Mouse (Mus musculus) forebrain, embryonic 16.5 days (tissue): ENCODE measurements at regions not wholly inside any gene's neighbourhood (a gene's known extent, or its start where the extent isn't known, plus 50 kb on each side); places are given as distances from the start of the nearest gene placed in this dataset.

ENCODE experiments used
- ATAC-seq: fragments of 200-750 bp; cut with Nextera tagmentation; 2 replicates; pipeline ENCODE4 v1.8.0; 2017; ENCODE audit warnings: mild to moderate bottlenecking, moderate library complexity
- H3K27ac ChIP-seq: fragments of 300-500 bp; sonication (generic); 2 replicates; pipeline ENCODE4 v1.5.1; 2014; ENCODE audit warnings: low read length, control low read depth
- H3K27me3 ChIP-seq: fragments of 300-500 bp; sonication (generic); replicated peaks from 2 replicates; pipeline ENCODE4 v1.6.1; 2014; ENCODE audit warnings: low read length; ENCODE audit not compliant: control insufficient read depth, insufficient read depth
- H3K36me3 ChIP-seq: fragments of 300-500 bp; sonication (generic); 2 replicates; pipeline ENCODE4 v1.6.1; 2014; ENCODE audit not compliant: control insufficient read depth, insufficient read depth
- H3K4me1 ChIP-seq: fragments of 300-500 bp; sonication (generic); replicated peaks from 2 replicates; pipeline ENCODE4 v1.6.1; 2014; ENCODE audit warnings: low read length; ENCODE audit not compliant: control insufficient read depth, insufficient read depth
- H3K4me2 ChIP-seq: fragments of 300-500 bp; sonication (generic); 2 replicates; pipeline ENCODE4 v1.6.1; 2014; ENCODE audit warnings: mild to moderate bottlenecking, low read length, control low read depth
- H3K4me3 ChIP-seq: fragments of 300-500 bp; sonication (generic); replicated peaks from 2 replicates; pipeline ENCODE4 v1.5.1; 2014; ENCODE audit warnings: mild to moderate bottlenecking, low read length, control low read depth
- H3K9ac ChIP-seq: fragments of 300-500 bp; sonication (generic); replicated peaks from 2 replicates; pipeline ENCODE4 v1.6.1; 2014; ENCODE audit warnings: low read depth, low read length, control low read depth
- H3K9me3 ChIP-seq: fragments of 300-500 bp; sonication (generic); 2 replicates; pipeline ENCODE4 v1.6.1; 2016; ENCODE audit warnings: low read length; ENCODE audit not compliant: control insufficient read depth
- WGBS: fragments of 180-500 bp; shearing (Covaris S2); extraction: QIAGEN DNeasy Blood & Tissue Kit; methylation state at CpG from one replicate; pipeline ENCODE4 v1.1.7; 2014; 5-methylcytosine and 5-hydroxymethylcytosine counted together

DNA sequence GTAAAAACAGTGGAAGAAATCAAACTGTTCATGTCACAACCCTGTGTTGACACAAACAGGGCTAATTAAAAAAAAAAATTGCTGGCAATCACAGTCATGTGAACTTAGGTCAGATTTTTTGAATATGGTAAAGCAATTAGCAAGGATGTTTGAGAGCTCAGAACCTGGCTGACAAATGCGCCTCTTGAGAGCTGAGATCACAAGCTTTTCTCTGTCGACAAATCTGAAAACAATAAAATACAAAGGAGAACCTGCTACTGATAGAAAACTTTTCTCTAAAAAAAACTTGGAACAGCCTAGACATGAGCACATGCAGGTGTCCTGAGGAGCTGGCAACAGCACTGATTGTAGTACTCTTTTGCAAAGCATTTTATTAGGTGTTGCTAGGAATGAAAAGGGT lies 583.6 kb downstream of the Ptprc start:
- Histone ChIP-seq H3K4me1 (no peaks in the 10 kb centered on the region; the same call in 1 of the 2 replicates), H3K4me3 (no peak overlapping the region), H3K27ac (no peak overlapping the region), H3K27me3 (no peaks in the 10 kb centered on the region), H3K4me2 (no peak overlapping the region), H3K9me3 (no peaks in the 10 kb centered on the region), H3K9ac (no peak overlapping the region), H3K36me3 (no peaks in the 10 kb centered on the region)
- 32% methylated on average over 2 of the region's 2 CpGs for WGBS
- ATAC-seq = no peak

DNA sequence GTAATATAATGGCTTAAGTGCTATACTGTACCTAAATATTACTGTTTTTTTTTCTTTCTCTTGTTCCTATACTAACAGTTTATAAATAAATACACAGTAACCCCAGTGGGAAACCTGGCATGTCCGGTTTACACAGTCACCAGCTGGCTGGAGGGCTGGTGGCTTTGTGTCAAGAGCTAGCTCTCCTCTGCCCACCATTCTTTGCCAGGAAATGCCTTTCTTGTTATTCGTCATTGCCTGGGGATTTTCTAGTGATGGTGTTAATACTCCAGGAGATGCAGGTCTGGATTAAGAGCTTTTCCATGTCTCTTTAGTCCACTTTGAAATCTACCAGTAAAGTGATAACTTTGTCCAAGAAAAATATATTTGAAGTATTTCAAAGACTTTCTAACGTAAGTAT lies 584.2 kb downstream of the Ptprc start:
- no peak for ATAC-seq
- no peaks in the 10 kb centered on the region; the same call in 1 of the 2 replicates for H3K4me1 ChIP-seq
- H3K36me3 ChIP-seq = no peaks in the 10 kb centered on the region
- no peak overlapping the region for H3K9ac ChIP-seq
- 39% methylated on average over 3 of the region's 3 CpGs for WGBS
- no peak overlapping the region for H3K4me2 ChIP-seq
- no peaks in the 10 kb centered on the region for H3K27me3 ChIP-seq
- no peak overlapping the region for H3K4me3 ChIP-seq
- no peaks in the 10 kb centered on the region for H3K9me3 ChIP-seq
- no peak overlapping the region for H3K27ac ChIP-seq

DNA sequence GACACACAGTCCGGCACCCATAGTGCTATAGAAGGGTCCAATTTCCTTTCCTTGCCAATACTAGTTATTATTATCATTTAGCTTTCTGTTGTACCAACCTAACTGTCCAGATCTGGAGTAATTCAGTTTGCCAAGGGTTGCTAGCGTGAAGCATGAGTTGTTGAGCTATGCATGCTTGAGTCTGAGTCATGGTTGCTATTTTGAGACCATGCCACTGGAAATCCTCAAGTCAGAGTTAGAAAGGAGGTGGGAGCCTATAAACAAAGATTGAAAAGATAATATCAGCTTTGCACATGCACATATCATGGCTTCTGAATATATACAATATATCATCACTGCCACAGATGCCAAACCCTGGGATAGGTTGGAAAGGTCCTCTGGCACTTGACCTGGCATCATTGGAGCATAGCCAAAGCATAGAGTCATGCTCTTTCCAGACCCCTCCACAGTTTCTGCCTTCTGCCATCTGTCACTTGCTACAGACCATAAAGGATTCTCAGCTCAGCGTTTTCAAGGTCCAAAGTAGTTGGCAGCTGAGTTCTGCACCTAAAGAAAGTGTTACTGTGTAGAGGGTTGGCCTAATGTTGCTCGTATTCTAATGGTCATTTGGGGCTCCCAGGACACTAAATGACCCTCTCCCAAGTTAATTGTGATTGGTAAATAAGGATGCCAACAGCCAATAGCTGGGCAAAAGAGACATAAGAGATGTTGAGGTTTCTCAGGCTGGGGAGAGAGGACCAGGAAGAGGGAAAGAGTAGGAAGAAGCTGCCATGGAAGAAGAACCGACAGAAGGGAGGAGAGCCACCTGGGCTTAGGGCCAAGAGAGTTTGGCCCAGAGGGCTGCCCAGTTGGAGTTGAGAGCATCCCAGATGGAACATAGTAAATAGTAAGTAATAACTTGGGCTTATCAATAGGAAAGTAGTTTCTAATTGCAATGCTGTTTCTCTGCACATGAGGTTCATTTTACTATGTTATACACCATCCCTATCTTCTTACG lies 586.9 kb downstream of the Ptprc start:
- H3K36me3 ChIP-seq = no peaks in the 10 kb centered on the region
- no peaks in the 10 kb centered on the region for H3K9me3 ChIP-seq
- no peak overlapping the region for H3K9ac ChIP-seq
- peak; percentile 47; the same call in 1 of the 2 replicates for ATAC-seq
- no peaks in the 10 kb centered on the region; the same call in 1 of the 2 replicates for H3K4me1 ChIP-seq
- no peak overlapping the region for H3K4me3 ChIP-seq
- no peak overlapping the region for H3K27ac ChIP-seq
- no peaks in the 10 kb centered on the region for H3K27me3 ChIP-seq
- 74% methylated on average over 6 of the region's 6 CpGs for WGBS
- no peak overlapping the region for H3K4me2 ChIP-seq

DNA sequence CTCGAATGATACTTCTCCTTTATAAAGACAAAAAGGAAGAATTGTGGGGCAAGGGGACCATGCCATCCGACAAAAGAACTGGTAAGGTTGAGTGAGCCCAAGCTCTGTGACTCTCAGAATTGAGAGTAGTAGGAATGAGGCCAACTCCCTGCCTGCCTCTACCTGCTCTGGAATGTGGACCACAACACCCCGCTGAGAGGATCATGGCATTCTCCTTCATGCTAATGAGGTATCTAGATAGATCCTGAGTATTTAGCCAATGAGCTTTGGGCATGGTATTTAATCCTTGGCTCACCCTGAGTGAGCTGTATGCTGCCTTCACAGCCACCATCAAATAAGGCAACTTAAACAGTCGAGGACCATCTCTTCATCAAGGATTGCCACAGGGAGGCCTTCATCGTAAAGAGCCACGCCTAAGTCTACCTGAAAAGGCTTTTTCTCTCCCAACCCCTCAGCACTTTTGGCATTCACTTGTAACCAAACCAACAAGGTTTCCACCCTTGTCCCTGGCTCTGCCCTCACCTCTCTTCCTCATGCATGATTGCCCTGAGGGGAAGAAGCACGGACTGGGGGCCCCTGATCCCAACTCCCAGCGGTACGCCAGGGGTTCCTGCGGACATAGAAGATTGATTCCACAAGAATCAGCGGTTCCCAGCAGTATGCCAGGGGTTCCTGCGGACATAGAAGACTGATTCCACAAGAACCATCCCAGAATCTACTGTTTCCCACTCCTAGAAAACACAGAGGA lies 587.9 kb downstream of the Ptprc start:
- Histone ChIP-seq H3K27me3 (no peaks in the 10 kb centered on the region), H3K9ac (no peak overlapping the region), H3K4me2 (no peak overlapping the region), H3K9me3 (no peaks in the 10 kb centered on the region), H3K36me3 (no peaks in the 10 kb centered on the region), H3K4me3 (no peak overlapping the region), H3K27ac (no peak overlapping the region), H3K4me1 (no peaks in the 10 kb centered on the region; the same call in 1 of the 2 replicates)
- ATAC-seq = no peak
- WGBS = 90% methylated on average over 12 of the region's 12 CpGs

DNA sequence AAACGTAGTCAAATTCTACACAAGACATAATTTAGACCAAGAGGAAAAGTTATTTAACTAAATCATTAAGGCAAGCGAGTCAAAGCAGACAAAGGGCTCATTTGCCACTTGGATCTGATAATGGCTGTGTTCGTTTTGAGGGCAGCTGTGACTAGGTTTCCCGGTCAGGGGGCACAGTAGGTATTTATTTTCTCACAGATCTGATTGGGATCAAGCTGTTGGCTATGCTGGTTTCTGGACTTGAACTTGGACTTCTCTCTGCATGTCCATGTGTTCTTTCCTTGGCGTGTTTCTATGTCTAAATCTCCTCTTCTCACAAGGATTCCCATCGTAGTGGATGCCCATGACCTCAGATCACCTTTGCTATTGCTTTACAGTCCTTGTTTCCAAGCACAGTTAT lies 590.8 kb downstream of the Ptprc start:
- Histone ChIP-seq H3K4me2 (no peak overlapping the region), H3K27ac (no peak overlapping the region), H3K36me3 (no peaks in the 10 kb centered on the region), H3K27me3 (no peaks in the 10 kb centered on the region), H3K9me3 (no peaks in the 10 kb centered on the region), H3K9ac (no peak overlapping the region), H3K4me3 (no peak overlapping the region), H3K4me1 (no peaks in the 10 kb centered on the region; the same call in 1 of the 2 replicates)
- WGBS = 50% methylated on average over 6 of the region's 6 CpGs
- no peak for ATAC-seq

DNA sequence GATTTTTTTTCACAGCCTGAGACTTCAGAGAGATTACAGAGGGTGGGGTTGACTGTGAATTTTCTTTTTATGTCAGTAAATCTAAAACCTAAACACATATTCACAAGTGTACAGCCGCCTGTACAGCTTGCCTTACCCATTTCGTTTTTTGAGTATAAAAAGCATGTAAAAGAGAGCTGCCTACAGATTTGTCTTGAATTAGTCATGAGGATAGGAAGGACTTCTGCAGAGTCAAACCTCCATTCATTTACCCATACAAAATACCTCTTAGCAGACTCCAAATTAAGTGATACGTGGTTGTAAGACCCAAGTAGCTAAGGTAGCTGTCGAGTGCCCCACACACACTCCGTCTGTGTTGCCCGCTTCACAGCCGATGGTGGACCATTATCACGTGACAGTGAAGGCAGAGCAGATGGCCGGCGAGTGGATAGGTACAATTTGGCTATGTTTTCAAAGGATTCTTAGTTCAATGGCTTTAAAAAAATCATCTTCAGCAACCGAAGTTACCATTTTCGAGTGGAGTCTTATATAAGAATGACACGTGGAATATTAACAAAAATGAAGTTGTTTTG lies 591.3 kb downstream of the Ptprc start:
- 77% methylated on average over 13 of the region's 13 CpGs for WGBS
- no peak overlapping the region for H3K9ac ChIP-seq
- no peaks in the 10 kb centered on the region for H3K36me3 ChIP-seq
- no peak for ATAC-seq
- H3K27ac ChIP-seq = no peak overlapping the region
- H3K27me3 ChIP-seq = no peaks in the 10 kb centered on the region
- no peak overlapping the region for H3K4me2 ChIP-seq
- H3K9me3 ChIP-seq = no peaks in the 10 kb centered on the region
- H3K4me3 ChIP-seq = no peak overlapping the region
- H3K4me1 ChIP-seq = no peaks in the 10 kb centered on the region; the same call in 1 of the 2 replicates

DNA sequence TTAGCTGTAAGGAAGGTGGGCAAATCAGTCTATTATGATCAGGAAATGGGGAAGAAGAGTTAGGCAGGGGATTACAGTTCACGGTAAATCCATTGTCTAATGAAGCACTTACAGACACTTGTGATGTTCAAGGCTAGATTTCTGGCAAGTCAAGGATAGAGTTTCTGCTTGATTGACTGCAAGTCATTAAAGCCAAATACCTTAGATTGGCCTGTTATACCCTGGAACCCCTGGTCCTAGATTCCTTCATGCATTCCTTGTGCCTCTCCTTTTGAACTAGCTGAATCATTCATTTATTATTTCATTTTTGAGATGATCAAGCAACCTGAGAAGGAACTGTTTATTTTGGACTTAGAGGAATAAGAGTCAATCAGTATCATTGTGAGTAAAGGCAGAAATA lies 597.9 kb downstream of the Ptprc start:
- Histone ChIP-seq H3K9ac (no peak overlapping the region), H3K27me3 (no peaks in the 10 kb centered on the region), H3K9me3 (no peaks in the 10 kb centered on the region), H3K4me3 (no peak overlapping the region), H3K36me3 (no peaks in the 10 kb centered on the region), H3K27ac (no peak overlapping the region), H3K4me1 (no peaks in the 10 kb centered on the region), H3K4me2 (no peak overlapping the region)
- 83% methylated on average over 1 of the region's 1 CpGs for WGBS
- no peak for ATAC-seq

DNA sequence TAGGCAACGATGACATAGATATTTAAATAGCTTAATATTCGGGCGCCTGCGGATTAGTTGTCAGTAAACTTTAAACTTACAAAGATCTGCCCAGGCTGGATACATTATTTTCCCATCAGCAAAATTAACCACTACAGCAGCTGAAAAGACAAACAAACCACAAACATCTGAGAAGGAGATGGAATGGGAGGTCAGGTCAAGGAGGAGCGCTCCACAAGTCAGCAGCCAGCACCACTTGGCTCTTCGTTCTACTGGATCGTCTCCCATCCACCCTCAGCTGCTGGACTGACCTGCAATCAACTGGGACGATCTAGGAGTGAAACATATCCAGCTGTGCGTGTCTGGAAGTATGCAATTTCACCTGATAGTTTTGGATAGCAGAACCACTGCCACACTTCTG lies 599.3 kb downstream of the Ptprc start:
- H3K4me3 ChIP-seq = no peak overlapping the region
- no peaks in the 10 kb centered on the region for H3K4me1 ChIP-seq
- 88% methylated on average over 9 of the region's 9 CpGs for WGBS
- H3K9me3 ChIP-seq = no peaks in the 10 kb centered on the region
- no peak overlapping the region for H3K4me2 ChIP-seq
- ATAC-seq = no peak
- no peaks in the 10 kb centered on the region for H3K36me3 ChIP-seq
- no peak overlapping the region for H3K9ac ChIP-seq
- no peak overlapping the region for H3K27ac ChIP-seq
- H3K27me3 ChIP-seq = no peaks in the 10 kb centered on the region

DNA sequence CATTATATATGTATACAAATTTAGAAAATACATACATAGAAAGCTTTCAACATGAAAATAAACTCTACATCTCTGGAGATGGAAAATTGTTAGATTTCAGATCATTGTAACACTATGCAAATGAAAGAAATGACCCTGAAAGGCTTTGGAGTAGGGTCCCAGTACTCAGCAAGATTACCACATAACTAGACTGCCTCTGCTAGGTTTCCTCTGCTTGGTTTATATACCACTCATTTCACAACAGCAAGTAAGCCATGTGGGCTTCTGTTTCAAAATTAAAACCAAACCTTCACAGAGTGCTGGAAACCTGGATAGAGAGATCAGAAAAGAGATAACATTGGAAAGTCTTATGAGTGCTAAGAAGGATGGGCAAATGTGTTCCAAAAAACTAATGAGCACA lies 600.1 kb downstream of the Ptprc start:
- Histone ChIP-seq H3K4me3 (no peak overlapping the region), H3K9ac (no peak overlapping the region), H3K27me3 (no peaks in the 10 kb centered on the region), H3K9me3 (no peaks in the 10 kb centered on the region), H3K4me2 (no peak overlapping the region), H3K4me1 (no peaks in the 10 kb centered on the region), H3K36me3 (no peaks in the 10 kb centered on the region), H3K27ac (no peak overlapping the region)
- ATAC-seq = no peak
